Mouse (Mus musculus): ENCODE measurements around the gene Ankrd33b. TPM values are rescaled to one million over a fixed set of nuclear protein-coding genes. Genes with fewer than 3 reads are reported as not detected.
A peak's percentile ranks its signal among the peaks of the same experiment; 100 is the strongest.

Ankrd33b gene
- total RNA-seq, 2 experiments from 2014 or later: 56.1 to 61.6 TPM

- intact Hi-C loops (cut with DNase I): loop anchor here (2.0 kb wide), 2 partner anchors 47 to 83 kb away; no protein-coding TSS in a partner anchor
These were observed 22.2 kb downstream of the Ankrd33b start for GRCm38 (mm10) chr15:31345366-31345765.

GRCm38 (mm10) chr15:31344811-31345211 lies 22.7 kb downstream of the Ankrd33b start:
- intact Hi-C loops (cut with DNase I): loop anchor here (2.0 kb wide), 2 partner anchors 48 to 84 kb away; no protein-coding TSS in a partner anchor
- DNase-seq (ENCODE audit: low spot score in 2 of 2): peak in 1 of 2 experiments; percentile 94

More at GRCm38 (mm10) chr15:31345366-31345765, 22.2 kb downstream of the Ankrd33b start:
- no peak for DNase-seq (ENCODE audit: low spot score in 2 of 2)

- DNase-seq (ENCODE audit: low spot score in 2 of 2): no peak
- intact Hi-C loops (cut with DNase I): loop anchor here (2.0 kb wide), 2 partner anchors 49 to 85 kb away; no protein-coding TSS in a partner anchor
These were observed 23.9 kb downstream of the Ankrd33b start for GRCm38 (mm10) chr15:31343602-31344001.

GRCm38 (mm10) chr15:31342496-31342901 lies 25.0 kb downstream of the Ankrd33b start:
- peak in 1 of 2 experiments; percentile 76 for DNase-seq (ENCODE audit: low spot score in 2 of 2)
- intact Hi-C loops (cut with DNase I): no loop called here

GRCm38 (mm10) chr15:31342001-31342400 lies 25.5 kb downstream of the Ankrd33b start:
- no peak for DNase-seq (ENCODE audit: low spot score in 2 of 2)
- intact Hi-C loops (cut with DNase I): no loop called here

- intact Hi-C loops (cut with DNase I): no loop called here
- DNase-seq (ENCODE audit: low spot score in 2 of 2): no peak
These were observed 28.8 kb downstream of the Ankrd33b start for GRCm38 (mm10) chr15:31338656-31339291.

GRCm38 (mm10) chr15:31337983-31338382 lies 29.5 kb downstream of the Ankrd33b start:
- intact Hi-C loops (cut with DNase I): loop anchor here (1.0 to 2.0 kb wide), 2 partner anchors 55 to 91 kb away; no protein-coding TSS in a partner anchor
- DNase-seq (ENCODE audit: low spot score in 2 of 2): no peak

GRCm38 (mm10) chr15:31337192-31337741 lies 30.3 kb downstream of the Ankrd33b start:
- peak; percentile 83 to 99 for DNase-seq (ENCODE audit: low spot score in 2 of 2)
- intact Hi-C loops (cut with DNase I): loop anchor here (1.0 to 2.0 kb wide), 2 partner anchors 56 to 92 kb away; no protein-coding TSS in a partner anchor

GRCm38 (mm10) chr15:31336685-31337084 lies 30.8 kb downstream of the Ankrd33b start:
- no peak for DNase-seq (ENCODE audit: low spot score in 2 of 2)

GRCm38 (mm10) chr15:31334829-31335228 lies 32.7 kb downstream of the Ankrd33b start:
- no peak for DNase-seq (ENCODE audit: low spot score in 2 of 2)
- intact Hi-C loops (cut with DNase I): no loop called here

More at GRCm38 (mm10) chr15:31336685-31337084, 30.8 kb downstream of the Ankrd33b start:
- intact Hi-C loops (cut with DNase I): loop anchor here (1.0 to 2.0 kb wide), 2 partner anchors 57 to 92 kb away; no protein-coding TSS in a partner anchor

GRCm38 (mm10) chr15:31332541-31333163 lies 34.9 kb downstream of the Ankrd33b start:
- intact Hi-C loops (cut with DNase I): no loop called here
- DNase-seq (ENCODE audit: low spot score in 2 of 2): no peak

GRCm38 (mm10) chr15:31331742-31332141 lies 35.8 kb downstream of the Ankrd33b start:
- intact Hi-C loops (cut with DNase I): no loop called here
- DNase-seq (ENCODE audit: low spot score in 2 of 2): peak in 1 of 2 experiments; percentile 65

GRCm38 (mm10) chr15:31328082-31328614 lies 39.4 kb downstream of the Ankrd33b start:
- intact Hi-C loops (cut with DNase I): no loop called here
- peak in 1 of 2 experiments; percentile 56 for DNase-seq (ENCODE audit: low spot score in 2 of 2)

GRCm38 (mm10) chr15:31325660-31326354 lies 41.7 kb downstream of the Ankrd33b start:
- DNase-seq (ENCODE audit: low spot score in 2 of 2): no peak
- intact Hi-C loops (cut with DNase I): no loop called here

GRCm38 (mm10) chr15:31324551-31324950 lies 43.0 kb downstream of the Ankrd33b start:
- intact Hi-C loops (cut with DNase I): no loop called here
- no peak for DNase-seq (ENCODE audit: low spot score in 2 of 2)

GRCm38 (mm10) chr15:31323684-31324083 lies 43.8 kb downstream of the Ankrd33b start:
- DNase-seq (ENCODE audit: low spot score in 2 of 2): no peak
- intact Hi-C loops (cut with DNase I): loop anchor here (2.0 kb wide), 1 partner anchor 41 kb away; no protein-coding TSS in a partner anchor

- no peak for DNase-seq (ENCODE audit: low spot score in 2 of 2)
- intact Hi-C loops (cut with DNase I): no loop called here
These were observed 46.7 kb downstream of the Ankrd33b start for GRCm38 (mm10) chr15:31320598-31321377.

- DNase-seq (ENCODE audit: low spot score in 2 of 2): no peak
- intact Hi-C loops (cut with DNase I): loop anchor here (5.0 kb wide), 1 partner anchor 268 kb away; no protein-coding TSS in a partner anchor
These were observed 48.5 kb downstream of the Ankrd33b start for GRCm38 (mm10) chr15:31319046-31319445.
